Mouse (Mus musculus) hindbrain, embryonic 16.5 days (tissue): ENCODE data around the gene Serpina1e. TPM values are rescaled to one million over a fixed set of nuclear protein-coding genes. Genes with fewer than 3 reads are reported as not detected.

Experiments used
- ATAC-seq: fragments of 200-750 bp; cut with Nextera tagmentation; 2 replicates; pipeline ENCODE4 v1.8.0; 2017; ENCODE audit warnings: moderate TSS enrichment, moderate library complexity
- H3K27ac ChIP-seq: fragments of 300-500 bp; sonication (generic); 2 replicates; pipeline ENCODE4 v1.5.1; 2014; ENCODE audit warnings: low read depth, mild to moderate bottlenecking, control low read depth, low read length, moderate library complexity
- H3K27me3 ChIP-seq: fragments of 300-500 bp; sonication (generic); replicated peaks from 2 replicates; pipeline ENCODE4 v1.6.1; 2014; ENCODE audit warnings: low read length; ENCODE audit not compliant: control insufficient read depth, insufficient read depth
- H3K36me3 ChIP-seq: fragments of 300-500 bp; sonication (generic); 2 replicates; pipeline ENCODE4 v1.6.1; 2014; ENCODE audit warnings: mild to moderate bottlenecking, low read length, moderate library complexity, mixed read lengths; ENCODE audit not compliant: control insufficient read depth, insufficient read depth
- H3K4me1 ChIP-seq: fragments of 300-500 bp; sonication (generic); 2 replicates; pipeline ENCODE4 v1.6.1; 2014; ENCODE audit warnings: low read depth, low read length; ENCODE audit not compliant: control insufficient read depth, insufficient read depth
- H3K4me2 ChIP-seq: fragments of 300-500 bp; sonication (generic); 2 replicates; pipeline ENCODE4 v1.6.1; 2014; ENCODE audit warnings: mild to moderate bottlenecking, low read length, control low read depth, moderate library complexity
- H3K4me3 ChIP-seq: fragments of 300-500 bp; sonication (generic); 2 replicates; pipeline ENCODE4 v1.5.1; 2014; ENCODE audit warnings: mild to moderate bottlenecking, low read length, control low read depth, moderate library complexity
- H3K9ac ChIP-seq: fragments of 300-500 bp; sonication (generic); 2 replicates; pipeline ENCODE4 v1.6.1; 2014; ENCODE audit warnings: low read depth, mild to moderate bottlenecking, control low read depth, low read length, moderate library complexity
- H3K9me3 ChIP-seq: fragments of 300-500 bp; sonication (generic); 2 replicates; pipeline ENCODE4 v1.6.1; 2014; ENCODE audit warnings: mild to moderate bottlenecking, low read length, moderate library complexity; ENCODE audit not compliant: control insufficient read depth
- WGBS: fragments of 180-500 bp; shearing (Covaris S2); extraction: QIAGEN DNeasy Blood & Tissue Kit; methylation state at CpG from one replicate; pipeline ENCODE4 v1.1.7; 2014; 5-methylcytosine and 5-hydroxymethylcytosine counted together
- polyA plus RNA-seq: library from polyadenylated mRNA; unstranded; fragments of >200 nt; fragmentation: Nextera tagmentation; extraction: Ambion mirVana; gene quantifications from 2 replicates; pipeline ENCODE4 v1.2.1, GENCODE M21; 2015

Gene Serpina1e
- not detected in 2 replicates for polyA plus RNA-seq

DNA sequence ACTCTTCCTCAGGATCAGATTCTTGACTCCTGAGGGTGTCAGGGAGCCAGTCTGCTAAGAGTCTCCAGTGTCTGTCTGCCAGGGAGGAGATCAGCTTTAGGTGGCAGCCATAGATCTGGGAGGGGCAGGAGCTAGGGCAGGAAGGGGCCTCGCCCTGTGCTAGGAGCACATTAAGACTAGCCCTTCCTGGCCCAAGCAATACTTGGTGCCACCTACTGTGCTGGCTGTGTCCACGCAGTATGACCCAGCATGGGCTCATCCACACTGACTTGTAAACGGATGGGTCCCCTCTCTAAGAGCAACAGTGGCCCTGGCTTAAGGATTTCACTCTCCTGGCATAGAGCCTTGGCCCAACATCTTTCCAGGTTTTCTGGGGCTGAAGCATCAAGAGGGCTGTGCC is at the start of gene Serpina1e:
Serpina1e (minus strand) TSS at position 178 of the 400 bp plus-strand sequence.
- Histone ChIP-seq H3K36me3 (no peaks in the 10 kb centered on the region), H3K9ac (no peak within 1 kb of the TSS), H3K9me3 (no peaks in the 10 kb centered on the region), H3K4me2 (no peak within 1 kb of the TSS), H3K27me3 (no peaks in the 10 kb centered on the region), H3K4me3 (no peak within 1 kb of the TSS), H3K27ac (no peak within 1 kb of the TSS), H3K4me1 (no peaks in the 10 kb centered on the region)
- no peak for ATAC-seq
- WGBS = 79% methylated on average over 3 of the region's 3 CpGs

DNA sequence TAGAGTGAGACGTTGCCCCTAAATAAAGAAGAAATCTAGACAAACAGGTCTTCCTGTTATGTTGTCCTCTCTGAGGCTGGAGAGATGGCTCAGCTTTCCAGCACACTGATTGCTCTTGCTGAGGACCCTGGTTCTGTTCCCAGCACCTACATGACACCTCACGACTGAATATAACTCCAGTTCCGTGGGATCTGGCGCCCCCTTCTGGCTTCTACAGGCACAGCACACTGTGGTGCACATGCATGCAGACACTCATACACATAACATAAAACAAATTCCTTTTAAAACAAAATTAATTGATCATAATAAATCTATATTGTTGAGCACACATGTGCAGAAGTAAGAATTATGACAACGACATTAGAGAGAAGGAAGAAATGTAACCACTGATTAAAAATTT is 45.9 kb upstream of the Serpina1e start:
- 82% methylated on average over 5 of the region's 5 CpGs for WGBS

DNA sequence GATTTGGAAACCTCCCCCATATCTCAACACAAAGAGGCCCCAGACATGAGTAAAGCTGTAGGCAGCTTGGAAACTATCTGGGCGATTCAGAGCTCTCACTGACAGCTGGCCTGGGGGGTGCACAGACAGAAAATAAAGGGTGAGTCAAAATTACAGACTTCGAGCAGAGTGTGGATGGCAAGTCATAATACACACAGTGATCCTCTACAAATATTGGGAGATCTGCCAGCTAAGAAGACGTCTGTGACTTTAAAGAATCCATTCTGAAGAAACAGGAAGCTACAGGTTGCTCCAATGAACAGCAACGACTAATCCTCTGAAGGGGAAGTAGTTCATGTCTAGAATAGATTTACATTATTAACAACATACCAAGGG is 44.5 kb upstream of the Serpina1e start:
- Histone ChIP-seq H3K4me2 (no peak overlapping the region), H3K27me3 (no peaks in the 10 kb centered on the region), H3K4me3 (no peak overlapping the region), H3K36me3 (no peaks in the 10 kb centered on the region), H3K4me1 (no peaks in the 10 kb centered on the region), H3K9me3 (no peaks in the 10 kb centered on the region), H3K9ac (no peak overlapping the region), H3K27ac (no peak overlapping the region)
- ATAC-seq = no peak
- 68% methylated on average over 4 of the region's 4 CpGs for WGBS

More for the DNA sequence above, 45.9 kb upstream of the Serpina1e start:
- H3K36me3 ChIP-seq = no peaks in the 10 kb centered on the region
- ATAC-seq = no peak
- H3K9me3 ChIP-seq = no peaks in the 10 kb centered on the region
- no peak overlapping the region for H3K9ac ChIP-seq
- no peak overlapping the region for H3K4me3 ChIP-seq
- no peak overlapping the region for H3K27ac ChIP-seq
- no peaks in the 10 kb centered on the region for H3K4me1 ChIP-seq
- H3K4me2 ChIP-seq = no peak overlapping the region
- no peaks in the 10 kb centered on the region for H3K27me3 ChIP-seq

DNA sequence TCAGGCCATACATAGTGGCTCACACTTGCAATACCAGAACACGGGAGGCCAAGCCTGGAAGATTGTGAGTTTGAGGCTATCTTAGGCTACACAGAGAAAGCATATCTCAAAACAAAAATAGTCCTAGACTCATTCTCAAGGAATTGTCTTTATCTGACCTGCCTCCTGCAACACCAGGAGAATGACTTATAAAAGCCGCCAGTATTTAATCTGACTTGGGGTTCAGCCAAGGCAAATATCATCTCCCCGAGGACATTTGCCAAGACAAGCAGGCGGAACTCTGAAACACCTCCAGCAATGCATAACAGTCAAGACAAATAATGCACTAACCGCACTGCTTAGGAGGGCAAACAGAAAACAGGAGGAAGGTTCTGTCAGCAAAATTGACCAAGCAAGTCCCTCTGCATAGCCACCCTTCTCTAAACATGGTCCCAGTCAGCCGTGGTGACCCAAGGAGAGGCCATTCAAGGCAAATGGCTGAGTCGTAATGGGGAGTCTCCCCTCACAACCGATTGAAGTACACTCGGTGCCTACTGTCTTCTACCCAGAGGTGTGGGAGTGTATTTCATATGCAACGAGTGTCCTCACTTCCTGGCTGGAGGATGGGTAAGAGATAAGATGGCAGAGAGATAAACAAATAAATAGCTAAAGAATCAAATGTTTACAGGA is 43.9 kb upstream of the Serpina1e start:
- H3K36me3 ChIP-seq = no peaks in the 10 kb centered on the region
- no peak overlapping the region for H3K27ac ChIP-seq
- H3K4me1 ChIP-seq = no peaks in the 10 kb centered on the region
- H3K4me2 ChIP-seq = no peak overlapping the region
- no peaks in the 10 kb centered on the region for H3K9me3 ChIP-seq
- H3K27me3 ChIP-seq = no peaks in the 10 kb centered on the region
- 74% methylated on average over 10 of the region's 10 CpGs for whole genome bisulfite sequencing
- H3K4me3 ChIP-seq = no peak overlapping the region
- ATAC-seq = no peak
- H3K9ac ChIP-seq = no peak overlapping the region

DNA sequence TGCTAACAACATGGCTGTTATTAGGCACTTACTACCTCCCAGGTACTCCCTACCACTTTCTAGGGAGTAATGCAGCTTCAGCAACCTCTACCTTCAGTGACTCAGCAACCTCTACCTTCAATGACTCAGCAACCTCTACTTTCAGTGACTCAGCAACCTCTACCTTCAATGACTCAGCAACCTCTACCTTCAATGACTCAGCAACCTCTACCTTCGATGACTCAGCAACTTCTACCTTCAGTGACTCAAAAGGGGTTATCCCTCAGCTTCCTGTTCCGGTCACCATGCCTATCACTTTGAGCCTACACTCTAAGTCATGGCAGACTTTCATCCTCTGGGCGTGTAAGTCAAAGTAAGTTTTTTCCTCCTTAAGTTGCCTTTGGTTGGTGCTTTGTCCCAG is 41.8 kb upstream of the Serpina1e start:
- no peak overlapping the region for H3K4me2 ChIP-seq
- WGBS = 92% methylated on average over 3 of the region's 3 CpGs
- H3K36me3 ChIP-seq = no peaks in the 10 kb centered on the region
- H3K4me1 ChIP-seq = no peaks in the 10 kb centered on the region
- no peak overlapping the region for H3K9ac ChIP-seq
- H3K9me3 ChIP-seq = no peaks in the 10 kb centered on the region
- H3K27ac ChIP-seq = no peak overlapping the region
- no peak for ATAC-seq
- H3K27me3 ChIP-seq = no peaks in the 10 kb centered on the region
- H3K4me3 ChIP-seq = no peak overlapping the region

DNA sequence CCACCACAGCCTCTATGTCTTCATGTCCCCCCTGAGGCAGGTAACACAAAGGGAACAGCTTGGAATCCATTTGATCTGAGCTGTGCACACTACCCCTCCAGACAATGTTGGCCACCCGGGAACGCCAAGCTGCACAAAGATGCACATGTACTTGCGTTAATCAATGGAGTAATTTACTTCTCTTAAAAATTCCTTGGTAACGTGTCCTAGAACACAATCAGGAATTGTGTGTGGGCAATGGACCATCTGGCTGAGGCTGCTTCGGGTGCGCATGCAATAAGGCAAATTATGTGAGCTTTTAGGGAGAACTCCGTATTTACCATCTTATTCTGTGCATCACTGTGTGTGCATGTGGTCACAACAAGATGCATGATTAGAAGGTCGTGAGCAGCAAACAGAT is 40.8 kb upstream of the Serpina1e start:
- WGBS = 72% methylated on average over 8 of the region's 8 CpGs
- Histone ChIP-seq H3K4me2 (no peak overlapping the region), H3K4me3 (no peak overlapping the region), H3K27me3 (no peaks in the 10 kb centered on the region), H3K27ac (no peak overlapping the region), H3K4me1 (no peaks in the 10 kb centered on the region), H3K36me3 (no peaks in the 10 kb centered on the region), H3K9ac (no peak overlapping the region), H3K9me3 (no peaks in the 10 kb centered on the region)
- no peak for ATAC-seq

DNA sequence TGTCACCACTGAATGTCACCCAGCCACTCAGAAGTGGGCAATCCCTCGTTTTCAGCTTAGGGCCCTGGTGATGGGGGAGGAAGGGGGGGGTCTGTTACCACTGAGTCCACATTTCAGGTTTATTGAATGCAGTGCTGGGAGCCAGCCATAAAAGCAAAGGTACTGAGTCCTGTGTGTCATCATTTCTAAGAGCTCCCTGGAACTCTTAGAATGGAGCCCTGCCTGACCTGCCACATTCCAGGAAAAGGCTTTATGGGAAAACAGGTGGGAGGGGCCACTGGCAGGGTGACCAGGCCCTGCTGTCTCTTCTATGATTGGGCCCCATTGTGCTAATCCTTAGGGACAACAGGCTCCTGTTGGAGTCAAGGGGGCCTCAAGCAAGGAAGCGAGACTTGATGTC is 37.7 kb upstream of the Serpina1e start:
- Histone ChIP-seq H3K4me3 (no peak overlapping the region), H3K4me2 (no peak overlapping the region), H3K9ac (no peak overlapping the region), H3K27ac (no peak overlapping the region), H3K9me3 (no peaks in the 10 kb centered on the region), H3K36me3 (no peaks in the 10 kb centered on the region), H3K4me1 (no peaks in the 10 kb centered on the region), H3K27me3 (no peaks in the 10 kb centered on the region)
- 68% methylated on average over 2 of the region's 2 CpGs for WGBS
- ATAC-seq = no peak

DNA sequence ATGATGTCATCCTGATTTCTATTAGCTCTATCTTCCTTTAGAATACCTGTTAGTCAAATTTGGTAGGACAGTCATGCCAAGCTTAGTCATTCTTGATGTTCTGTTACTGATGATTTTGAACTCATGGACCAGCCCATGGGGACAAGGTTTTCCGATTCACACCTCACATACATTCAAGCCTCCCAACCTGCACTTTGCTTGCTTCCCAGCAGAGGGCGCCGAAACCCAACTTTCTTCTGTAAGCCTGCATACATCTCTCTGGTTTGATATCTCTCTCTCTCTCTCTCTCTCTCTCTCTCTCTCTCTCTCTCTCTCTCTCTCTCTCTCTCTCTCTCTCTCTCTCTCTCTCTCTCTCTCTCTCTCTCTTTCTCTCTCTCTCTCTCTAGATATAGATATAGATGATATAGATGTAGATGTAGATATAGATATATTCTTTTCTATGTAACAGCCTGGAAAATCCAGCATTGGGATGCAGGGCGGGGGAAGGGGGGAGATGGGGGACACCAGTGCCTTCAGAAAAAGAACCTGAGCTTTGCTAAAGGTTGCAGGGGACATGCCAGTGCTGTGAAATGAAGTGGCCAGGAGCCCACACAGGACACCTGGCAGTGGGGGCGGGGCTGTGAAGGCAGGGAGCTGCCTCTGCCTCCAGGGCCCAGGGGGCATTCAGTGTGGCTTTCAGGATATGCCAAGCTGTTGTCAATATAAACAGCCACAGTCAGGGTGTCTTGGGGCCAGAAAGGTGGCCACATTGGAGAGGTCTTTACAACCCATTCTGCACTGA is 36.7 kb upstream of the Serpina1e start:
- H3K4me2 ChIP-seq = no peak overlapping the region
- no peaks in the 10 kb centered on the region for H3K27me3 ChIP-seq
- 34% methylated on average over 5 of the region's 5 CpGs for WGBS
- no peaks in the 10 kb centered on the region for H3K36me3 ChIP-seq
- H3K27ac ChIP-seq = no peak overlapping the region
- peak; percentile 71; the same call in 1 of the 2 replicates for ATAC-seq
- H3K9ac ChIP-seq = no peak overlapping the region
- no peaks in the 10 kb centered on the region for H3K9me3 ChIP-seq
- H3K4me1 ChIP-seq = no peaks in the 10 kb centered on the region
- H3K4me3 ChIP-seq = no peak overlapping the region

DNA sequence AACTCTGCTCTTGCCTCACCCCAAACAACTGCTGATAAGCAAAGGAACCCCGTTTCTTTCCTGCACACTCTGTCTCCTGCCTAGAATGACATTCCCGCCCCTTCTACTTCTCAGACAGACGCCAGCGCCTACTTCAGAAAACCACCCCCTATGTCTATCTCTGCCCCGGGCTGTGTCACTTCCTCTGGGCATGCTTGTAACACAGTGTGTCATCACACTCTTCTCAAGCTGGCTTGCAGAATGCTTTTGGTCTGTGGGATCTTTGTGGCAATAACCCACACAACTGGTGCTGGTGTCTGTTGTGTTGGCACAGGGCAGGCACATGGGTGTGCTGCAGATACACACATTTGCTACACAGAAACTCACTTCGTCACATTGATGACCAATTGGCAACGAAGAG is 34.2 kb upstream of the Serpina1e start:
- 82% methylated on average over 7 of the region's 7 CpGs for WGBS

More for the DNA sequence above, 34.2 kb upstream of the Serpina1e start:
- H3K27me3 ChIP-seq = no peaks in the 10 kb centered on the region
- H3K4me1 ChIP-seq = no peaks in the 10 kb centered on the region
- H3K9ac ChIP-seq = no peak overlapping the region
- H3K4me3 ChIP-seq = no peak overlapping the region
- H3K36me3 ChIP-seq = no peaks in the 10 kb centered on the region
- H3K4me2 ChIP-seq = no peak overlapping the region
- H3K27ac ChIP-seq = no peak overlapping the region
- no peaks in the 10 kb centered on the region for H3K9me3 ChIP-seq
- no peak for ATAC-seq
